Mouse (Mus musculus) hindbrain, embryonic 15.5 days (tissue): Measurements from ENCODE around the gene Hist1h2bh. TPM values are rescaled to one million over a fixed set of nuclear protein-coding genes. Genes with fewer than 3 reads are reported as not detected.
"Not testable (repeated sequence)": the region's sequence is repeated elsewhere in the genome, so short reads cannot be mapped to it uniquely, and the experiment has no call there.

Experiments
- ATAC-seq: fragments of 200-750 bp; cut with Nextera tagmentation; 2 replicates; pipeline ENCODE4 v1.8.0; 2017; ENCODE audit warnings: low read depth, moderate number of reproducible peaks, moderate TSS enrichment; ENCODE audit not compliant: low FRiP score
- H3K27ac ChIP-seq: fragments of 300-500 bp; sonication (generic); replicated peaks from 2 replicates; pipeline ENCODE4 v1.5.1; 2015; ENCODE audit warnings: mild to moderate bottlenecking, inconsistent platforms
- H3K27me3 ChIP-seq: fragments of 300-500 bp; sonication (generic); 2 replicates; pipeline ENCODE4 v1.6.1; 2015; ENCODE audit warnings: control low read depth, inconsistent platforms
- H3K36me3 ChIP-seq: fragments of 300-500 bp; sonication (generic); 2 replicates; pipeline ENCODE4 v1.6.1; 2015; ENCODE audit warnings: control low read depth, inconsistent platforms
- H3K4me1 ChIP-seq: fragments of 300-500 bp; sonication (generic); replicated peaks from 2 replicates; pipeline ENCODE4 v1.6.1; 2015; ENCODE audit warnings: control low read depth, inconsistent platforms
- H3K4me2 ChIP-seq: fragments of 300-500 bp; sonication (generic); 2 replicates; pipeline ENCODE4 v1.6.1; 2015; ENCODE audit warnings: moderate library complexity, mild to moderate bottlenecking, inconsistent platforms
- H3K4me3 ChIP-seq: fragments of 300-500 bp; sonication (generic); 2 replicates; pipeline ENCODE4 v1.5.1; 2015; ENCODE audit warnings: mild to moderate bottlenecking, inconsistent platforms
- H3K9ac ChIP-seq: fragments of 300-500 bp; sonication (generic); 2 replicates; pipeline ENCODE4 v1.6.1; 2015; ENCODE audit warnings: inconsistent platforms
- H3K9me3 ChIP-seq: fragments of 300-500 bp; sonication (generic); 2 replicates; pipeline ENCODE4 v1.6.1; 2016; ENCODE audit warnings: control low read depth, inconsistent platforms
- WGBS: fragments of 180-500 bp; shearing (Covaris S2); methylation state at CpG from one replicate; pipeline ENCODE4 v1.1.7; 2015; 5-methylcytosine and 5-hydroxymethylcytosine counted together
- polyA plus RNA-seq: library from polyadenylated mRNA; unstranded; fragments of >200 nt; fragmentation: Nextera tagmentation; extraction: Ambion mirVana; gene quantifications from 2 replicates; pipeline ENCODE4 v1.2.1, GENCODE M21; 2015

Hist1h2bh gene
- polyA plus RNA-seq, 1 experiment from 2014 or later: 0.19 TPM

DNA sequence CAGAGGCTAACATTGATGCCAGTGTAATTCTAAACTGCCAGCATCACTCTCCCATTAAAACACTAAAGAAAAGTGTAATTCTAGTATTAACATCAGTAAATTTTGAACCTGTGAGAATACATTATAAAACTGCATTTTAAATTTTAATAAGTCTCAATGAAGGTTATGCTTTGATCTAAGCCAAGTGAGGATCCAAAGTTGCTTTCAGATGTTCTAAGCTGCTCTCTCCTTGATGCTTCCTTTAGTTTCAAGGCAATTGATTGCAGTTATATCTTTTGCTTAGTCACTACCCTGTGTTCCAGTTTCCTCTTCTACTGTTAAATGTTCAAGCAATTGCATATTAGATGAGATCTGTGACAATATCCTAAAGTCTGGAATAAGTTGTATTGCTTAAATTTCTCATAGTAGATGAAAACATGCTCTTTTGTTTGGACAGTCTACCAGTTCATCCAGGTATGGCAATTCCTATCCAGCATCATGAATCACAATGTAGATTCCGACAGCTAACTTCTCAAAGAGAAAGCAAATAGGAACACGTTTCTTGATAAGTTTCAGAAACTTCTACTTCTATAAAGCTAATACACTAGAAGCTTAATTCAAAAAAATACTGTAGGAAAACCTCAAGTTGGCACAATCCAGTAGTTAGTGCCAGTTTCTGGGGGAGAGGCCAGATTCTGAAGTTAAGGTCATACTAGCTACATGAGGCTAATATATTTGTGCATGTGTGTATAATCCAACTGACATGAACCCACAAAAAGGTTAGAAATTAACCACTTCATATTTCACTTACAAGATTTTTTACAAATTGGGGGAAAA is 29.2 kb upstream of the Hist1h2bh start:
- H3K27ac ChIP-seq: peak overlapping the region; percentile 96
- no peaks in the 10 kb centered on the region for H3K9me3 ChIP-seq
- peaks cover 41% of the 10 kb centered on the region for H3K4me1 ChIP-seq
- H3K27me3 ChIP-seq: no peaks in the 10 kb centered on the region
- peak overlapping the region; percentile 44 for H3K4me3 ChIP-seq
- ATAC-seq: no peak
- no peaks in the 10 kb centered on the region for H3K36me3 ChIP-seq
- peak overlapping the region; percentile 50 for H3K9ac ChIP-seq
- peak overlapping the region; percentile 58 for H3K4me2 ChIP-seq
- 43% methylated on average over 2 of the region's 2 CpGs for WGBS

DNA sequence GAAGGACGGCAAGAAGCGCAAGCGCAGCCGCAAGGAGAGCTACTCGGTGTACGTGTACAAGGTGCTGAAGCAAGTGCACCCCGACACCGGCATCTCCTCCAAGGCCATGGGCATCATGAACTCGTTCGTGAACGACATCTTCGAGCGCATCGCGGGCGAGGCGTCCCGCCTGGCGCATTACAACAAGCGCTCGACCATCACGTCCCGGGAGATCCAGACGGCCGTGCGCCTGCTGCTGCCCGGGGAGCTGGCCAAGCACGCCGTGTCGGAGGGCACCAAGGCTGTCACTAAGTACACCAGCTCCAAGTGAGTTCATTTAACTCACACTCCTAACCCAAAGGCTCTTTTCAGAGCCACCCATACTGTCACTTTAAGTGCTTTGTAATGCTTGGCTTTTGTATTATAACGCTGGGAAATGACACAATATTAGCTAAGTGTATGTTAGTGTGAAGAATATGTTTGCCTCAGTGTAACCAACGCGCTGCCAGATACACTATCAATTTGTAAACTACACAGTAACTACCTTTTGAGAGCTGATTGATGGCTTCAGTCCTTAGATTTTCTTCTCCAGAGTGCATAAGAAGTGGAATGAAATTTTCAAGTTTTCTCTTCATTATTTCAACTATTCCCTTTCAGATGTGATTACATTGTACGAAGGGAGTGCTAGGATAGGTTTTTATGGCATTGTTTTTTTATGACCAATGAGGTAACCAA is 28.5 kb upstream of the Hist1h2bh start:
- Histone ChIP-seq H3K4me2 (peak overlapping the region; percentile 58), H3K4me1 (peaks cover 38% of the 10 kb centered on the region), H3K9ac (peak overlapping the region; percentile 50), H3K27ac (peak overlapping the region; percentile 96), H3K4me3 (peak overlapping the region; percentile 44)
- under 1% methylated on average over 18 of the region's 34 CpGs for WGBS
- not testable (repeated sequence) for H3K27me3 ChIP-seq, H3K36me3 ChIP-seq, ATAC-seq, H3K9me3 ChIP-seq

DNA sequence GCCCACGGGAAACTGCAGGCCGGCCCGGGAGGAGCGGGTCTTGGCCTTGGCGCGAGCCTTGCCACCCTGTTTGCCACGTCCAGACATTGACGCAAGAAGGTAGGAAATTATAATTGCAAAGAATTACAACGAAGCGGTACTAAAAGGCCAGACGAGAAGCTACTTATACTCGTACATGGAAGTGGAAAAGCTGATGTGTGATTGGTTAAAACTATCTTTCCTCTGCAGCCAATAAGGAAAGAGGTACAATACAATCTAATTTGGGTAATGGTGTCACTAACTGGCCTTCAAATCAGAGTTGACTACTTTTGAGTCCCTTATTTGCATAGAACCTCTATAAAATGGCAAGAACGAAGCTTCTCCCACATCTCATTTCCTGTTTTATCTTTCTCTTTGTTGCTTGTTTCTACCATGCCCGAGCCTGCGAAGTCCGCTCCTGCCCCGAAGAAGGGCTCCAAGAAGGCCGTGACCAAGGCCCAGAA is 27.9 kb upstream of the Hist1h2bh start, which contains the start of the genes Hist1h2ae and Hist1h2bg:
Hist1h2ae (minus strand) TSS at position 199 of the 482 bp plus-strand sequence.
Hist1h2bg (plus strand) TSS at position 375 of the 482 bp plus-strand sequence.
- Histone ChIP-seq H3K4me2 (peak within 1 kb of the TSS; percentile 58), H3K27ac (peak within 1 kb of the TSS; percentile 96), H3K4me1 (peaks cover 32% of the 10 kb centered on the region), H3K4me3 (peak within 1 kb of the TSS; percentile 44), H3K36me3 (no peaks in the 10 kb centered on the region), H3K9ac (peak within 1 kb of the TSS; percentile 50), H3K27me3 (no peaks in the 10 kb centered on the region), H3K9me3 (no peaks in the 10 kb centered on the region)
- peak; percentile 96 for ATAC-seq
- 0% methylated on average over 18 of the region's 18 CpGs for WGBS

DNA sequence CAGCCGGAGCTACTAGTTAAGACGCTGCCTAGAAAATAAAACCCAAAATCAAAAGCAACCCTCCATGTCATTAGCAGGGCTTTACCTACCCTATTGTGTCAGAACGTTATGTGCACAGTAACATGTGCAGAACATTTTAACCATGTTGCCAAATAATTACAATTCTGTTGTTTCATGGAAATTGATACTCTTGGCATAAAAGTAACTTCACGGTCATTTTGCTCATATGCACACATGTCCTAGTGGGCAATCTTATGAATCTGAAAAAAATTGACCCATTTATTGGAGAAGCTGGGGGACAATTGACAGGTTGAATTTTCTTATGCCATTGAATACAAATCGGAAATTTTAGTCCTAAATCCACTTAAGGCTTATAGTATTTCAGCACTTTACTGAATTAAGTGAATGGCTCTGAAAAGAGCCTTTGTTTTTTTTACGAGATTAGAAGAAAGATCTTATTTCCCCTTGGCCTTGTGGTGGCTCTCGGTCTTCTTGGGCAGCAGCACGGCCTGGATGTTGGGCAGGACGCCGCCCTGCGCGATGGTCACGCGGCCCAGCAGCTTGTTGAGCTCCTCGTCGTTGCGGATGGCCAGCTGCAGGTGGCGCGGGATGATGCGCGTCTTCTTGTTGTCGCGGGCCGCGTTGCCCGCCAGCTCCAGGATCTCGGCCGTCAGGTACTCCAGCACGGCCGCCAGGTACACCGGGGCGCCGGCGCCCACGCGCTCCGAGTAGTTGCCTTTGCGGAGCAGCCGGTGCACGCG is 27.2 kb upstream of the Hist1h2bh start:
- Histone ChIP-seq H3K9ac (peak overlapping the region; percentile 49), H3K27ac (peak overlapping the region; percentile 96), H3K4me3 (peak overlapping the region; percentile 44), H3K4me2 (peak overlapping the region; percentile 58), H3K4me1 (peaks cover 30% of the 10 kb centered on the region)
- 1% methylated on average over 28 of the region's 41 CpGs for WGBS
- ATAC-seq, H3K36me3 ChIP-seq, H3K9me3 ChIP-seq, H3K27me3 ChIP-seq: not testable (repeated sequence)

- peaks cover 8% of the 10 kb centered on the region for H3K4me1 ChIP-seq
- H3K36me3 ChIP-seq: no peaks in the 10 kb centered on the region
- no peaks in the 10 kb centered on the region for H3K27me3 ChIP-seq
- H3K9ac ChIP-seq: no peak overlapping the region
- no peak overlapping the region for H3K4me2 ChIP-seq
- H3K9me3 ChIP-seq: no peaks in the 10 kb centered on the region
- 84% methylated on average over 2 of the region's 2 CpGs for WGBS
- no peak overlapping the region for H3K4me3 ChIP-seq
- no peak overlapping the region for H3K27ac ChIP-seq
- ATAC-seq: no peak
Measured at GRCm38 (mm10) chr13:23564482-23564881, 21.3 kb upstream of the Hist1h2bh start.

- no peaks in the 10 kb centered on the region for H3K36me3 ChIP-seq
- peak overlapping the region; percentile 49 for H3K4me3 ChIP-seq
- peaks cover 7% of the 10 kb centered on the region for H3K4me1 ChIP-seq
- H3K9me3 ChIP-seq: no peaks in the 10 kb centered on the region
- peak overlapping the region; percentile 78 for H3K4me2 ChIP-seq
- peak; percentile 68 for ATAC-seq
- peak overlapping the region; percentile 97 for H3K27ac ChIP-seq
- H3K27me3 ChIP-seq: no peaks in the 10 kb centered on the region
- peak overlapping the region; percentile 58 for H3K9ac ChIP-seq
- WGBS: 3% methylated on average over 18 of the region's 18 CpGs
Measured at GRCm38 (mm10) chr13:23562699-23563462, 19.7 kb upstream of the Hist1h2bh start.

DNA sequence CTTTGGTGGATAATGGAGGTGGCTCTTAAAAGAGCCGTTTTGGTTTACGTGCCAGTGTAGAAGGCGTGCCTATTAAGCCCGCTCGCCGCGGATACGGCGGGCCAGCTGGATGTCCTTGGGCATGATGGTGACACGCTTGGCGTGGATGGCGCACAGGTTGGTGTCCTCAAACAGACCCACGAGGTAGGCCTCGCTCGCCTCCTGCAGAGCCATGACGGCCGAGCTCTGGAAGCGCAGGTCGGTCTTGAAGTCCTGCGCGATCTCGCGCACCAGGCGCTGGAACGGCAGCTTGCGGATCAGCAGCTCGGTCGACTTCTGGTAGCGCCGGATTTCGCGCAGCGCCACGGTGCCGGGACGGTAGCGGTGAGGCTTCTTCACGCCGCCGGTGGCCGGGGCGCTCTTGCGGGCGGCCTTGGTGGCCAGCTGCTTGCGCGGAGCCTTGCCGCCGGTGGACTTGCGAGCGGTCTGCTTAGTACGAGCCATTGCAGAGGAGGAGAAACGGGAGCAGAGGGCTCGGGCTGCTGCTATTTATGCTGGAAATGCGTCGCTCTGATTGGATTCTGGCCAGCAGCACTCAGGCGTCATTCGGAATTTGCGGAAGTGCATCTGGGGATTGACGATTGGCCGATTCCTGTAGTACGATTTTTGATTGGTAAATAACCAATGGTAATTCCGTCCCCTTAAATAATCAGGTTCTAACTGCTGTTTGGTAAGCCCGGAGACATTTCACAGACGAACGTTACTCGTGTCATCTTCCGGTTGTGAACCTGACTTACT is 18.9 kb upstream of the Hist1h2bh start, which contains the start of gene Hist1h3e:
Hist1h3e (minus strand) TSS at position 487 of the 777 bp plus-strand sequence.
- not testable (repeated sequence) for H3K27me3 ChIP-seq, H3K4me1 ChIP-seq, H3K9me3 ChIP-seq, H3K36me3 ChIP-seq
- peak within 1 kb of the TSS; percentile 78 for H3K4me2 ChIP-seq
- ATAC-seq: peak; percentile 97
- H3K9ac ChIP-seq: peak within 1 kb of the TSS; percentile 58
- H3K27ac ChIP-seq: peak within 1 kb of the TSS; percentile 97
- under 1% methylated on average over 53 of the region's 67 CpGs for WGBS
- H3K4me3 ChIP-seq: peak within 1 kb of the TSS; percentile 49

DNA sequence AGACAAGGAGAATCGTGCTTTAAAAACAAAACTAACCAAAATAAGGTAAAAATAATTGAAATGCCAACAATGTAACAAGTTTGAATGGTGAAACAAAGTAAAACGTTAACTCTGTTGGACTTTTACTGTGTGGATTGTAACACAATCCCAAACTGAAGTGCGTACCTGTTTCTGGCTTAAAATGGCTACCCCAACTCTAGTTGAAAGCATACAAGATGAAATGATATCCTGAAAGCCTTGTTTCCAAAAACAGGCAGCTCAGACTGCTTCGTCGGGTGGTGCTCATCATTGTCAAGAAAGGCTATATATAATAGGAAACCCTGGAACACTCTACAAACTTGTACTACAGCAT is 18.3 kb upstream of the Hist1h2bh start:
- not testable (repeated sequence) for ATAC-seq
- peak overlapping the region; percentile 58; the same call in 1 of the 2 replicates for H3K9ac ChIP-seq

DNA sequence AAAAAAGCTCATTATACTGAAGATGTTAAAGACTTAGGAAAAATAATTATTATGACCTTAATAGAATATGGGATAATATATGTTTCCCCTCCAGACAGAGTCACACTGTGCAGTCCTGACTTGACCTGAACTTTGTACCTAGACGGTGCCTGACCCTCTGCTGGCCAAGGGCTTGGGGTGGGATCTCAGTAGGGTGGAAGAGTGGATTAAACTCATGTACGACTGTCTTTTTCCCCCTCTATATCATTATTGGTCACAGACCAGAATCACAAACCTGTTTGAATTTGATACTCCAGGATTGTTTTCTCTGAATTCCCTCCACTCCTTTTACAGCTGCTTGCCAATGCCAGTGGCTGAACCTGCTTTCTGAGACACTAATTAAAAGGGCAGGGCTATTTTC is 17.5 kb upstream of the Hist1h2bh start:
- ATAC-seq, H3K9me3 ChIP-seq, H3K9ac ChIP-seq, H3K36me3 ChIP-seq, H3K27me3 ChIP-seq, H3K27ac ChIP-seq, H3K4me3 ChIP-seq: not testable (repeated sequence)
- 24% methylated on average over 2 of the region's 2 CpGs for WGBS
- Histone ChIP-seq H3K4me1 (peaks cover 17% of the 10 kb centered on the region), H3K4me2 (0 out of 2 replicates have a peak overlapping the region, but pooled peaks have one; percentile 4)

More for the DNA sequence above, 18.3 kb upstream of the Hist1h2bh start:
- not testable (repeated sequence) for H3K27me3 ChIP-seq, H3K9me3 ChIP-seq, H3K36me3 ChIP-seq
- H3K27ac ChIP-seq: peak overlapping the region; percentile 97
- WGBS: 0% methylated on average over 2 of the region's 5 CpGs
- H3K4me1 ChIP-seq: peaks cover 11% of the 10 kb centered on the region
- H3K4me3 ChIP-seq: peak overlapping the region; percentile 49
- H3K4me2 ChIP-seq: peak overlapping the region; percentile 78

DNA sequence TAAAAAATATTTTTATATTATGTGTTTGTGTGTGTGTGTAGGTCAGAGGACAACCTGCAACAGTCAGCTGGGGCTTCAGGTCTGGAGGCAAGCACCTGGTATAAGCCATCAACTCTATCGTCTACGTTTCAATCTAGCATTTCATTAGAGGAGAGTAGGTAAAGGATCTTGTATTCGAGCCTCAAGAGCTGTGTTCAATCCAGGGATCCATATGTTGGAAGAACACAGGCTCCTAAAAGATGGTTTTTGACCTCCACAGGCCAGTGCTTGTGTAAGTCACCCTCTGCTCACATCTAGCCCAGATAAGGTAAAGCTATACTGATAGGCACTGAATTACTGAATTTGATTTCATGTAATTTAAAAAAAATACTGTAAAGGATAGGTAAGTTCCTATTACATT is 13.7 kb upstream of the Hist1h2bh start:
- no peaks in the 10 kb centered on the region for H3K36me3 ChIP-seq
- H3K4me3 ChIP-seq: no peak overlapping the region
- H3K27me3 ChIP-seq: no peaks in the 10 kb centered on the region
- 75% methylated on average over 3 of the region's 3 CpGs for WGBS
- no peak overlapping the region for H3K9ac ChIP-seq
- H3K4me2 ChIP-seq: 0 out of 2 replicates have a peak overlapping the region, but pooled peaks have one; percentile 100
- no peak for ATAC-seq
- H3K27ac ChIP-seq: 0 out of 2 replicates have a peak overlapping the region, but pooled peaks have one; percentile 11
- H3K4me1 ChIP-seq: peaks cover 32% of the 10 kb centered on the region
- H3K9me3 ChIP-seq: no peaks in the 10 kb centered on the region
